Mouse (Mus musculus) embryonic facial prominence, embryonic 14.5 days (tissue): ENCODE data around the gene Izumo1r. TPM values are rescaled to one million over a fixed set of nuclear protein-coding genes. Genes with fewer than 3 reads are reported as not detected.

Experiments used
- ATAC-seq: fragments of 200-750 bp; cut with Nextera tagmentation; 2 replicates; pipeline ENCODE4 v1.8.0; 2017; ENCODE audit warnings: low read depth, moderate number of reproducible peaks, moderate TSS enrichment
- DNase-seq: peaks from one replicate; pipeline ENCODE4 v3.0.0-alpha.2; 2015; ENCODE audit warnings: low spot score
- H3K27ac ChIP-seq: fragments of 300-500 bp; sonication (generic); replicated peaks from 2 replicates; pipeline ENCODE4 v1.5.1; 2014; ENCODE audit warnings: low read depth, mild to moderate bottlenecking, low read length, moderate library complexity
- H3K27me3 ChIP-seq: fragments of 300-500 bp; sonication (generic); replicated peaks from 2 replicates; pipeline ENCODE4 v1.6.1; 2014; ENCODE audit warnings: low read length; ENCODE audit not compliant: control insufficient read depth, insufficient read depth
- H3K36me3 ChIP-seq: fragments of 300-500 bp; sonication (generic); 2 replicates; pipeline ENCODE4 v1.6.1; 2014; ENCODE audit warnings: low read length, mixed read lengths; ENCODE audit not compliant: control insufficient read depth, insufficient read depth
- H3K4me1 ChIP-seq: fragments of 300-500 bp; sonication (generic); 2 replicates; pipeline ENCODE4 v1.6.1; 2014; ENCODE audit warnings: antibody characterized with exemption, low read length; ENCODE audit not compliant: control insufficient read depth, insufficient read depth
- H3K4me2 ChIP-seq: fragments of 300-500 bp; sonication (generic); 2 replicates; pipeline ENCODE4 v1.6.1; 2014; ENCODE audit warnings: low read depth, mild to moderate bottlenecking, low read length, moderate library complexity, mixed read lengths
- H3K4me3 ChIP-seq: fragments of 300-500 bp; sonication (generic); 2 replicates; pipeline ENCODE4 v1.5.1; 2014; ENCODE audit warnings: low read depth, mild to moderate bottlenecking, low read length
- H3K9ac ChIP-seq: fragments of 300-500 bp; sonication (generic); 2 replicates; pipeline ENCODE4 v1.6.1; 2014; ENCODE audit warnings: low read depth, mild to moderate bottlenecking, low read length, moderate library complexity, mixed read lengths
- H3K9me3 ChIP-seq: fragments of 300-500 bp; sonication (generic); 2 replicates; pipeline ENCODE4 v1.6.1; 2016; ENCODE audit warnings: low read length; ENCODE audit not compliant: control insufficient read depth
- WGBS: fragments of 180-500 bp; shearing (Covaris S2); extraction: QIAGEN DNeasy Blood & Tissue Kit; methylation state at CpG from one replicate; pipeline ENCODE4 v1.1.7; 2014; 5-methylcytosine and 5-hydroxymethylcytosine counted together
- polyA plus RNA-seq: library from polyadenylated mRNA; unstranded; fragments of >200 nt; fragmentation: Nextera tagmentation; extraction: Ambion mirVana; gene quantifications from 2 replicates; pipeline ENCODE4 v1.2.1, GENCODE M21; 2014

Gene Izumo1r
- polyA plus RNA-seq, 1 experiment from 2014 or later: 0.51 TPM

- no peak overlapping the region for H3K9ac ChIP-seq
- H3K4me1 ChIP-seq: peaks cover 3% of the 10 kb centered on the region; the same call in 1 of the 2 replicates
- no peaks in the 10 kb centered on the region for H3K9me3 ChIP-seq
- no peak overlapping the region for H3K4me3 ChIP-seq
- H3K27me3 ChIP-seq: no peaks in the 10 kb centered on the region
- H3K27ac ChIP-seq: no peak overlapping the region
- WGBS: 54% methylated on average over 7 of the region's 7 CpGs
- H3K4me2 ChIP-seq: no peak overlapping the region
- ATAC-seq (peak; percentile 66; the same call in 1 of the 2 replicates), DNase-seq (peak; percentile 77)
- no peaks in the 10 kb centered on the region for H3K36me3 ChIP-seq
Measured at GRCm38 (mm10) chr9:14895237-14895835, 8.4 kb downstream of the Izumo1r start.

- Histone ChIP-seq H3K36me3 (no peaks in the 10 kb centered on the region), H3K4me3 (no peak overlapping the region), H3K27me3 (no peaks in the 10 kb centered on the region), H3K4me2 (no peak overlapping the region), H3K27ac (no peak overlapping the region), H3K9ac (no peak overlapping the region), H3K4me1 (peaks cover 3% of the 10 kb centered on the region; the same call in 1 of the 2 replicates), H3K9me3 (no peaks in the 10 kb centered on the region)
- WGBS: 82% methylated on average over 3 of the region's 3 CpGs
- no peak for ATAC-seq
- no peak for DNase-seq
Measured at GRCm38 (mm10) chr9:14894628-14895027, 9.1 kb downstream of the Izumo1r start.

DNA sequence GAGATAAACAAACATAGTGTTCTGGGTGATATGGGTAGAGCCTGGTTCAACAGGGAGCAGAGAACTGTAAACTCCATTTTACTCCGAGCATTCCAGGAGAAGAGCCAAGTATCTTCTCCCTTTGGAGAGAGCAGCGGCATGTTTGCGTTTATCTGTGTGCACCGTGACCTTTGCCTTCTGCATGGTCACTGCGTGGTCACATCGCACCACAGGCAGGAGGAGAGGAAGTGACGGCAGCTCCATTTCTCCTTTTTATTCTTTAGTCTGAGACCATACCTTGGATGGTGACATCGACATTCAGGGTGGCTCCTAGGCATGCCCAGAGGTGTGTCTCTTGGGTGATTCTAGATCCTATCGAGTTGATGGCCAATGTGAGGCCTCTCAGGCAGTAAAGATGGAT, 10.4 kb downstream of the Izumo1r start:
- H3K27ac ChIP-seq: no peak overlapping the region
- H3K9ac ChIP-seq: no peak overlapping the region
- no peaks in the 10 kb centered on the region for H3K36me3 ChIP-seq
- no peak overlapping the region for H3K4me3 ChIP-seq
- ATAC-seq (no peak), DNase-seq (no peak)
- H3K9me3 ChIP-seq: no peaks in the 10 kb centered on the region
- peaks cover 3% of the 10 kb centered on the region; the same call in 1 of the 2 replicates for H3K4me1 ChIP-seq
- WGBS: 73% methylated on average over 9 of the region's 9 CpGs
- no peaks in the 10 kb centered on the region for H3K27me3 ChIP-seq
- H3K4me2 ChIP-seq: no peak overlapping the region

GRCm38 (mm10) chr9:14891891-14892290, 11.9 kb downstream of the Izumo1r start:
- Histone ChIP-seq H3K4me3 (no peak overlapping the region), H3K27me3 (no peaks in the 10 kb centered on the region), H3K36me3 (no peaks in the 10 kb centered on the region), H3K4me1 (no peaks in the 10 kb centered on the region), H3K9ac (no peak overlapping the region), H3K9me3 (no peaks in the 10 kb centered on the region), H3K4me2 (no peak overlapping the region), H3K27ac (no peak overlapping the region)
- ATAC-seq (no peak), DNase-seq (no peak)
- 84% methylated on average over 5 of the region's 5 CpGs for WGBS

DNA sequence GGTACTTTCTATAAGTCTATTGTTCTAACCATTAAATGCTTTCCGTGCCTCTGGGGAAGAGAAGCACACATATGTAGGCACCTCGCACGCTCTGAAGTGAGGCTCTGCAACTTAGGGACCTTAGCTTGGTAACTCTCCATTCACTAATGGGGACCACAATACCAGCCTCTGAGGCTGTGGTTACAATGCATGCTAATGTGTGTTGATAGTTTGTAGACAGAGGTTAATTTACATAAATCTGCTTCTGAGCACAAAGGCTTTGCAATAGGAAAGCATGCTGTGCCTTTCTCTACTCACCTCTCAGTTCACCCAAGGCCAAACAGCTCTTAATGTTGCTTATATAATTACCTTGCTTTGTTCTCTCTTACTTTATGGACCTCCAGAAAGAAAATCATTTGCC, 13.1 kb downstream of the Izumo1r start:
- no peaks in the 10 kb centered on the region for H3K27me3 ChIP-seq
- DNase-seq (no peak), ATAC-seq (no peak)
- H3K4me2 ChIP-seq: no peak overlapping the region
- 69% methylated on average over 3 of the region's 3 CpGs for WGBS
- no peaks in the 10 kb centered on the region for H3K4me1 ChIP-seq
- no peaks in the 10 kb centered on the region for H3K9me3 ChIP-seq
- H3K27ac ChIP-seq: no peak overlapping the region
- H3K36me3 ChIP-seq: no peaks in the 10 kb centered on the region
- H3K9ac ChIP-seq: no peak overlapping the region
- H3K4me3 ChIP-seq: no peak overlapping the region

DNA sequence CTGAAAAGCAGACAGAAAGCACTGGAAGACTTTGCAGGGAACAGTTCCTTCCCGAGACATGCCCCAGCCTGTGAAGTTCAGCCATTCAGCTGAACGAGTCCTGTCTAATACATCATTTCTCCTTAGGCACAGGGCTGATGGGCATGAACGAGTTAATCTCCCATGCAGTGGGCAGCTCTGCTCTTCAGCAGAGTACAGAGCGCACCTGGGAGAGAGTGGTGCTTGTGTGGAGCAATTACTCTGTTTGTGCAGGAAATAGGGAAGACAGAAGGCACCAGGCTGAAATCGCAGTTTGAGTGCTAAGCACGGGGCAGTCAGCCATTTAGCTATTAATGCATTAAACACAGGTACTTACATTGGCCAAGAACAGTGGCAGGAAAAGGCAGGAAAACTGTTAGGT, 15.1 kb downstream of the Izumo1r start:
- Histone ChIP-seq H3K4me3 (no peak overlapping the region), H3K4me2 (no peak overlapping the region), H3K27me3 (no peaks in the 10 kb centered on the region), H3K36me3 (no peaks in the 10 kb centered on the region), H3K9me3 (no peaks in the 10 kb centered on the region), H3K9ac (no peak overlapping the region), H3K27ac (no peak overlapping the region), H3K4me1 (no peaks in the 10 kb centered on the region)
- DNase-seq (peak; percentile 18), ATAC-seq (no peak)
- WGBS: 49% methylated on average over 6 of the region's 6 CpGs

GRCm38 (mm10) chr9:14887787-14888382, 15.9 kb downstream of the Izumo1r start:
- no peaks in the 10 kb centered on the region for H3K4me1 ChIP-seq
- WGBS: 83% methylated on average over 4 of the region's 6 CpGs
- no peaks in the 10 kb centered on the region for H3K36me3 ChIP-seq
- H3K27me3 ChIP-seq: no peaks in the 10 kb centered on the region
- H3K4me3 ChIP-seq: no peak overlapping the region
- H3K4me2 ChIP-seq: no peak overlapping the region
- DNase-seq (no peak), ATAC-seq (peak; percentile 68; the same call in 1 of the 2 replicates)
- no peak overlapping the region for H3K27ac ChIP-seq
- H3K9me3 ChIP-seq: no peaks in the 10 kb centered on the region
- no peak overlapping the region for H3K9ac ChIP-seq

- Histone ChIP-seq H3K4me3 (no peak overlapping the region), H3K27me3 (no peaks in the 10 kb centered on the region), H3K36me3 (no peaks in the 10 kb centered on the region), H3K9me3 (no peaks in the 10 kb centered on the region), H3K4me2 (no peak overlapping the region), H3K4me1 (no peaks in the 10 kb centered on the region), H3K9ac (no peak overlapping the region), H3K27ac (no peak overlapping the region)
- DNase-seq: no peak
- ATAC-seq: no peak
- 75% methylated on average over 1 of the region's 1 CpGs for WGBS
Measured at GRCm38 (mm10) chr9:14885954-14886353, 17.8 kb downstream of the Izumo1r start.

- Histone ChIP-seq H3K9me3 (no peaks in the 10 kb centered on the region), H3K27me3 (no peaks in the 10 kb centered on the region), H3K36me3 (no peaks in the 10 kb centered on the region), H3K4me2 (no peak overlapping the region), H3K4me1 (no peaks in the 10 kb centered on the region), H3K27ac (no peak overlapping the region), H3K9ac (no peak overlapping the region), H3K4me3 (no peak overlapping the region)
- DNase-seq: no peak
- ATAC-seq: no peak
Measured at GRCm38 (mm10) chr9:14885151-14885550, 18.6 kb downstream of the Izumo1r start.
